Mouse (Mus musculus): ENCODE results near the gene Dcpp1.
"Not testable (repeated sequence)": the region's sequence is repeated elsewhere in the genome, so short reads cannot be mapped to it uniquely, and the experiment has no call there.

Gene Dcpp1

GRCm38 (mm10) chr17:23880576-23880975, at the start of gene Dcpp1, which contains the start of gene Dcpp2:
Dcpp1 (plus strand) TSS chr17:23880876.
Dcpp2 (plus strand) TSS chr17:23880880.
- DNase-seq: not testable (repeated sequence)

GRCm38 (mm10) chr17:23831201-23831600, 49.5 kb upstream of the Dcpp1 start:
- DNase-seq: no peak

- DNase-seq: no peak
These were observed 44.6 kb upstream of the Dcpp1 start, which contains the start of gene Prss33 for GRCm38 (mm10) chr17:23836006-23836575. Prss33 (minus strand) TSS chr17:23836056.

GRCm38 (mm10) chr17:23841145-23841544, 39.5 kb upstream of the Dcpp1 start:
- peak; percentile 90 for DNase-seq

- DNase-seq: peak; percentile 52
These were observed 37.4 kb upstream of the Dcpp1 start for GRCm38 (mm10) chr17:23843141-23843811.

- DNase-seq: peak; percentile 74
These were observed 36.8 kb upstream of the Dcpp1 start, which contains the start of the genes Prss32 and Prss41 for GRCm38 (mm10) chr17:23843812-23844273. Prss32 (plus strand) TSS chr17:23843855. Prss41 (minus strand) TSS chr17:23844172.

- no peak for DNase-seq
These were observed 30.6 kb upstream of the Dcpp1 start for GRCm38 (mm10) chr17:23850028-23850427.

GRCm38 (mm10) chr17:23850853-23851749, 29.6 kb upstream of the Dcpp1 start:
- DNase-seq: peak; percentile 87

- peak; percentile 67 for DNase-seq
These were observed 27.4 kb upstream of the Dcpp1 start for GRCm38 (mm10) chr17:23853292-23853691.

- DNase-seq: no peak
These were observed 26.4 kb upstream of the Dcpp1 start for GRCm38 (mm10) chr17:23854229-23854765.

GRCm38 (mm10) chr17:23857193-23857592, 23.5 kb upstream of the Dcpp1 start:
- no peak for DNase-seq

GRCm38 (mm10) chr17:23857913-23858312, 22.8 kb upstream of the Dcpp1 start:
- DNase-seq: no peak

- no peak for DNase-seq
These were observed 17.8 kb upstream of the Dcpp1 start for GRCm38 (mm10) chr17:23862926-23863325.

GRCm38 (mm10) chr17:23867756-23868155, 12.9 kb upstream of the Dcpp1 start, which contains the start of gene Prss21:
Prss21 (plus strand) TSS chr17:23868056.
- DNase-seq: no peak

GRCm38 (mm10) chr17:23868513-23868912, 12.2 kb upstream of the Dcpp1 start:
- DNase-seq: peak; percentile 47

GRCm38 (mm10) chr17:23873884-23874856, 6.5 kb upstream of the Dcpp1 start:
- peak; percentile 80 for DNase-seq

GRCm38 (mm10) chr17:23876741-23877140, 3.9 kb upstream of the Dcpp1 start:
- no peak for DNase-seq

- no peak for DNase-seq
These were observed 3.5 kb upstream of the Dcpp1 start for GRCm38 (mm10) chr17:23877166-23877565.

- DNase-seq: not testable (repeated sequence)
These were observed 36.5 kb downstream of the Dcpp1 start, which contains the start of gene Dcpp3 for GRCm38 (mm10) chr17:23917158-23917557. Dcpp3 (plus strand) TSS chr17:23917458.

GRCm38 (mm10) chr17:23924531-23925007, 43.9 kb downstream of the Dcpp1 start:
- DNase-seq: peak; percentile 97

GRCm38 (mm10) chr17:23925090-23925493, 44.4 kb downstream of the Dcpp1 start:
- peak; percentile 55 for DNase-seq

Data from lung, postnatal 36 days (tissue).